Mouse (Mus musculus) large intestine, adult 2 months (tissue): ENCODE data around the gene Agr3. TPM values are rescaled to one million over a fixed set of nuclear protein-coding genes. Genes with fewer than 3 reads are reported as not detected.

Source experiments
- DNase-seq: peaks from one replicate; pipeline ENCODE4 v3.0.0-alpha.2; 2012; ENCODE audit warnings: low read depth, low spot score
- WGBS: fragments of 180-500 bp; shearing (Covaris S2); methylation state at CpG from one replicate; pipeline ENCODE4 v1.1.7; 2018; 5-methylcytosine and 5-hydroxymethylcytosine counted together
- polyA plus RNA-seq: library from polyadenylated mRNA; depleted of rRNA; stranded (reverse); fragments of >200 nt; gene quantifications from 2 replicates; pipeline ENCODE4 v1.2.3, GENCODE M21; 2012; rRNA removed

Agr3 gene
- polyA plus RNA-seq, 1 experiment = 1.3 TPM

DNA sequence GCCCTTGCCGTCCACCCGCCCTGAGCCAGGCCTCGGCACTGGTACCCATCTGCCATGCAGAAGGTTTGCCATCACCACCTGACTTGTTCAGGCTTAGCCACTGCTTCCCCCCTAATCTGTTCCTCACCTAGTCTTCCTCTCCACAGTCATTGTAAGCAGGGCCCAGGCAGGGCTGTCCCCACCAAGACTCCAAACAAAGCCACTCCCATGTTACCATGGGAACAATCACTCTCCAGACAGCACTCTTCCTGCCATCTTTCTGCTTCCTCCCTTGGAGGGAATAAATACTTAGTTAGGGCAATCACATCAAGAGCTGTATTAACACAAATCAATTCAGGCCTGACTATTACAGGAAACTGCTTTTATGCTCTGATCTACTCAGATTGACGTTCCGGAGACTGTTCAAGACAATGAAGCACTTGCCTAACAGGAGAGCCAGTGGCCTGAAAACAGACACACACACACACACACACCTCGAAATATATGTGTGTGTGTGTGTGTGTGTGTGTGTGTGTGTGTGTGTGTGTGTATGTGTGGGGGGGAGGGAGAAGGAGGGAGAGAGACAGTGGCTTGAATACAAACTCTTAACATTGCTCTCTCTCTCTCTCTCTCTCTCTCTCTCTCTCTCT lies 56.4 kb downstream of the Agr3 start:
- WGBS = 16% methylated on average over 6 of the region's 6 CpGs
- no peak for DNase-seq

- WGBS = 25% methylated on average over 9 of the region's 9 CpGs
- no peak for DNase-seq
Measured at GRCm38 (mm10) chr12:35983472-35983871, 58.1 kb downstream of the Agr3 start.

DNA sequence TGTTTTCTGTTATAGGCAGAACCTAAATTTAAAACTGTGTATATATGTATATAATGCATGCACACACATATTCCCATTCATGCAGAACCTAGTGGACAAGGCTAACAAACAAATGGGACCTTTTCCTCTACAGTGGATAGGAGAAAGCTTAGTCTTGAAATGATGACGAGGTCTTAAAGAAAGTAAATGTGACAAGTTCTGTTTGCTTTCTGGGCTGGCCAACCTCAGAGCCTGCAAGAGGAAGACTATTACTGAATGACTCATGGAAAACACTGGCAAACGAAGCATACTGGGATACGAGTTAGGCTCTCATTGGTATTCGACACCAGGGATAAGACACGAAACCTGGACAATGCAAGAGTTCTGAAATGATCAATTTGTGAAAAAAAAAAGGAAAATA lies 59.3 kb downstream of the Agr3 start:
- WGBS = 36% methylated on average over 5 of the region's 5 CpGs
- DNase-seq = no peak

GRCm38 (mm10) chr12:35992711-35993110 lies 67.3 kb downstream of the Agr3 start, which contains the start of gene Agr2:
Gene Agr2 (plus strand): TSS chr12:35992907.
- no peak for DNase-seq
- WGBS = 30% methylated on average over 9 of the region's 9 CpGs

GRCm38 (mm10) chr12:35993583-35993982 lies 68.2 kb downstream of the Agr3 start:
- 32% methylated on average over 3 of the region's 3 CpGs for WGBS
- DNase-seq = no peak

DNA sequence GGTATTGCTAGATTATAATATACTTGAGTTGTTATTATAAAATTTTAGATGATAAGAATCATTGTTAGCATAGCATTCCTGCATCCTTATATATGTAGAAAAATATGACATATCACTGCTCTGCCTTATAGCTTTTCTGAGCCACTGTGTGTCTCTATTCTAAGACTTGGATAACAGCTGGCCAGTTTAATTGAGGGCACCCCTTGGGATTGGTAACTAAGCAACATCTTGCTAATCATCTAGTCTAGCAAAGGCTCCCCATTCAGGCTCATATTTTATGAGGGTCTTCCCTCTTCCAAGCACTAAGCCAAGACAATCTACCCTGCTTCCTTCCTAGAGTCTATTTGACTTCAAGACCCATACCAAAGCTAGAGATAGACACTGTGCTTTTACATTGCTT lies 68.7 kb downstream of the Agr3 start:
- DNase-seq = no peak

- no peak for DNase-seq
- 18% methylated on average over 5 of the region's 5 CpGs for WGBS
Measured at GRCm38 (mm10) chr12:35995799-35996198, 70.4 kb downstream of the Agr3 start.

Other genes with a start within 250 kb of the Agr3 start
- gene Agr2, start 67.3 kb downstream of the Agr3 start, polyA plus RNA-seq = 1,061 and 1,460 TPM in 2 replicates
- gene Tspan13, start 116.9 kb downstream of the Agr3 start, polyA plus RNA-seq = 110 and 181 TPM in 2 replicates
- gene Ankmy2, start 231.5 kb downstream of the Agr3 start, polyA plus RNA-seq = 11.3 and 13.5 TPM in 2 replicates
- 20.4 and 22.8 TPM in 2 replicates for gene Bzw2, start 232.5 kb downstream of the Agr3 start, polyA plus RNA-seq